Mouse (Mus musculus): ENCODE measurements at regions not wholly inside any gene's neighbourhood (a gene's known extent, or its start where the extent isn't known, plus 50 kb on each side); places are given as distances from the start of the nearest gene placed in this dataset.
A peak's percentile ranks its signal among the peaks of the same experiment; 100 is the strongest.

DNA sequence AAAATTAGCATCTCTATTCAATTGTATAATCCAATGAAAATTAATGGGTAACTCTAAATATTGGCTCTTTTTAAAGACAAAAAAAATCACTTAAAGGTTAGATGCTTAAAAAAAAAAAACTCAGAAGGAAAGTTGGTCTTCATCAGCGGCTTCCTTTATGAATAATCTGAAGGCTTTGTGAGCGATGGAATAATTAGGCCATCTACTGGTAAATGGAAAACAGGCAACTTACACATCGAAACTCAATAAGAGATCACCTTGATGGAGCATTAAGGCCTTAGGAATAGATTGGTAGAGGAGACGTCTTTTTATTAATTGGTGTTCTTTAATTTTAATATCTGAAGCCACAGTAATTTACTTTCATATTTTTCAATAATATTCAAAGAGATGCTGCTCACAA lies 218.6 kb upstream of the Tacr3 start:
- no peak for DNase-seq

DNA sequence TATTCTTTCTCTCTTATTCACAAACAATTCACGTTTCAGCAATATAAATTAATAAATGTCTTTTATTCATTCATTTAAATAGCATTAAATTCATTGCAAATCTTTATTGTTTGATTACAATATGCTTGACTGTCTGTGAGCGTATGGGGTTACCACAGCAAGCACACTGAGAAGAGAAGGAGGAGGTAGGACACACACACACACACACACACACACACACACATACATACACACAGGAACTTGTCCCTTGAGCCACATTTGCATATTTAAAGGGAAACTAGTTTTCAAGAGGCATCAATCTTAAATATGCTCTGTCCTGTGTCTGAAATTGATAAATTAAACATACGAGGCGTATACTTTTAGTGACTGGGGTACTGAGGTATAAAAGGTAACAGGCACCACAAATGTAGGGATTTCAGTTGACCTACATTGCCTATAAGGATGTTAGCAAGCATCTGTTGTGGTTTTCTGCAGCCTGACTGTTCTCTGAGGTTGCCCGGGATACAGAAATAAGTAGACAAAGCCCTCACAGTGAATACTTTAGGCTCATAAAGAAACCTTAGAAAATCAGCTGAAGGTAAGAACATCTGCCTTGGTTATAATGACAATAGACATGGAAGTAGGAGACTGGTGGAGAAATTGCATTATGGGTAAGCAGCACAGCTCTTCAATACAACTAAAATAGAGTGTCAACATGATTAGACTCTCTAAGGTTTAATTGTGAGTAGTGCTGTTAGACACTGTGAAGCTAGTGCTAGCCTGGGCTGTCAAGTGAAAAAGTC lies 217.1 kb upstream of the Tacr3 start:
- no peak for DNase-seq

DNA sequence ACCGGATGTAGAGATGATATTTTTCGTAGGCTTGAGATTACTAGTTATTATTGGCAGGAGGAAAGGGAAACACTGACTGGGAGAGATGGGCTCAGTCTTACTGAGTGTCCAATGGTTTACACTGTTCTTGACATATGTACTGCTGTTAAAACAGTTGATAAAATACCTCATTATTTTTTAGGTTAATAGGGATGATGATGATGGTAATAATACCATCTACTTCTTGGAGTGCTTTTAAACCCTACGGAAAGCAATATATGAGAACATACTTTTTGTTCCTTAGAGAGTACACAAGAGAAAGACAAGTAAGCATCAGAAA lies 216.6 kb upstream of the Tacr3 start:
- no peak for DNase-seq

DNA sequence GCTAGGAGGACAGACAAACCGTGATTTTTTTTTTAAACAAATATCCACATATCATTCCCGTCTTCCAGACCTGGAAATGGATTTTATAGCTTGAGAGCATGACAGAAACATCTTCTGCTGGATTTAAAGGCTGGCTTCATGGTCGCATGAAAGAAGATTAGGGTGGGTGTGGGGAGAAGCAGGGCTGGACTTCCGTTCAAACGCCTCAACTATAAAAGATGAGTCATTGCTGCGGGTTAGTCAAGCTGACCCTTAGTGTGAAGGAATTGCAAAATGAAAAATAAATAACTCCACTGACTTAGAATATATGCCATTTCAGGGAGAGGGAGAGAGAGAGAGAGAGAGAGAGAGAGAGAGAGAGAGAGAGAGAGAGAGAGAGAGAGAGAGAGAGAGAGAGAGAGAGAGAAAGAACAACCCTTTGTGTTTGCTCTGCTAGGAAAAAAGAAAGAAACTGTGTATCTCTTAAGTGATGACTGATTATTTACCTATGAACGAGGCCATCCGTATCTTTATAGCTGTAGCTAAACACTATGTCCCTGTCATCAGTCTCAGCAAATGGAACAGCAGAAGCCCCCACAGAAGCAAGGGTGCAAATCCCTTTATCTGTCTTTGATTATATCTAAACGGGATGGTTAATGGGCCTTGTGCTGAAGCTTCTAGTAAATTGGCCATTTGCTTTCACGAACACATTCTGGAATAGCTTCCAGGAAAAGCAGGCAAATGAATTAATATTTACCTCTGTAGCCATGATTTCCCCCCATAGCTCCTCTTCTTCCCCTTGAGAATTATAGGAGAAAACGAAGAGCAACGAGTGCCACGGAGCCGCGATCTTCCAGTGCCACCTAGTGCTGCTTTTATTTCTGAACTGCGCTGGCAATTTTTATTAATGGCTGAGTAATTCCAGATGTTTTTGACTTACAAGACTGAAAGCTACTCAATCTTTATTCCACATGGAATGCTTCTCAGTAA lies 199.4 kb upstream of the Tacr3 start:
- DNase-seq: peak; percentile 6

DNA sequence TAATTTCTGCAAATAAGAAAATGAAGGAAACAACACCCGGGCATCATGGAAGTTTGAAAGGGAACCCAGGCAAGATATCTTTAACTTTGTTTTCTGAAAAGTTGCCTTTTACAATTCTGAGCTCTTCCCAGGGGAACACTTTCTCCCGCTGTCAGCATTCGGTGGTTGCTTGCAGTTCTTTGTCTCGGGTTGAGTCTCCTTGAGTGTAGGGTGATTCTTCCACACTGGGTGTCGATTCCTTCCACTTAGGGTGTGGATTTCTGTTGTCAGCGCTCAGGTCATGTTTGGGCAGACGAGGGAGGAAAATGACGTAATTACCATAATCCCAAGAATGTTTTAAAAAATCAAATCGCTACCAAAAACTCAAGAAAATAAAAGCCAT lies 198.7 kb upstream of the Tacr3 start:
- DNase-seq: no peak

DNA sequence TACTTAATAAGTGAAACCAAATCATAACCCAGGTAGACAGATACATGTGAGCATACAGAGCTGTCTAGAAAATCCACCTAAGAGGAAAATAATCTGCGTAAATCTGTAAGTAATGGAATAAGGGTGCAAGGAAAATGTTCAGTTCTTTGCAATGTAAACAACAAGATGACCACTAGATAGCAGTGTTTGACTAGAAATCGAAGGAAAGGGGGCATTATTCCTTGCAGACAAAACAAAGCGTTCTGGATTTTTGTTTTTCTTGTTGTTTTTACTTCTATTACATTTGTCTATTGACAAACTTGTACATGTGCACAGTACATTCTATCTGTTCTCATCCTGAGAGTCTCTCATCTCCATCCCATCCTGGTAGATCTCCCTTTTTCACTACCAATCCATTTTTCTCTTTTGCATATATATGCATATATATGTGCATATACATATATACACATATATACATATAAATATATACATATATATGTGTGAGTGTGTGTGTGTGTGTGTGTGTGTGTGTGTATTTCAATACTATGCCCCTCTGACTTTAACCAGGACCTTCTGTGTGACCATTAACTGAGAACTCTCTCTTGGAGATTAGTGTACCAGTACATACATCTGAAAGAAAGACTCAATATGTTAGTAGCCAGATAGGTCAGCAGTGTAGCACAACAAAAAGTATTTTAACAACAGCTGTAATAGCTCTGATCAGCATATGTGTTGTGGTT lies 179.9 kb upstream of the Tacr3 start:
- no peak for DNase-seq

DNA sequence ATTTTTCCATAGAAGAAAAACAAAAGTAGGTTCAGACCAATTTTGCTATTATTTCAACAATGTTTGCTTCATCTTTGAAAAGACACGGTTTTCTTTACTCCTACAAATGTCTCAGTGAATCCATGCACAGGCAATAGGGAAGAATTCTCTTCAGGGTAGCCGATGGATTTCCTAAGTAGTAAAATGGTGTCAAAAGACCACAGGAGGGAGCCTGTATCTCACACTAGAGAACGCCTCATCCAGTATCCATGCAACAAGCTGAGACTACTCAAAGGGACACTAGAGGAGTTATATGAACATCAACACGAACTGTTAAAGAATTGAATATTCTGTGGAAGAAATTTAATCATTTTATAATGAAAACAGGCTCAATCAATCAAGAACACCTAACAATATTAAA lies 174.8 kb upstream of the Tacr3 start:
- no peak for DNase-seq

DNA sequence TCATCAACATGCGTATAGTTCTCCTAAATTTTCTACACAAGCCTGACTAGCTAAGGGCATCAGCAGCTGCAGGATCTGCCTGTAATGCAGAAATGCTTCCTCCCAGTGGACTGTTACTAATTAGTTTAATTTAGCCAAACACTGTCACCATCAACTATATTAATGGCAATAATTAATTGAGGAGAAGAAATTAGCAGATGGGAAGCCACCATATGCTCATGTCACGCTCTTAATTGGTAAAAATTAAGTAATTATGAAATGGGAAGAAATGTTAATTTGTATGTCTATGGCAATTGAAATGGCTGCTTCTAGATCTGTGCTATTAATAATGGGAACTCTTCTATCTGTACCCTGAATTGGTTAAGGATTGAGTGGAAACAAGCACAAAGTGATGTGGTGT lies 133.9 kb upstream of the Tacr3 start:
- no peak for DNase-seq

DNA sequence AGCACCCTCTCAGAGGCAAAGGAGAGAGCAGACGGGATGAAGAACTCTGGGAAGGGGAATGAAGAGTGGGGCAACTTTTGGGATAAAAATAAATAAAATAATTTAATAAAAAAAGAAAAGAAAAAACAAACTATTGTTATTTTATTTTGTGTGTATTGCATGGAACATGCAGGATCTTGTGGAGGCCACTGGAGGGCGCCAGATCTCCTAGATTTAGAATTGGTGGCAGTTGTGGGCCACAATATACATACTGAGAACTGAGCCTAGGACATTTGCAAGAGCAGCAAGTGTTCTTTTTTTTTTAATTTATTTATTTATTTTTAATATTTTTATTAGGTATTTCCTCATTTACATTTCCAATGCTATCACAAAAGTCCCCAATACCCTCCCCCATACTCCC lies 110.2 kb upstream of the Tacr3 start:
- no peak for DNase-seq

DNA sequence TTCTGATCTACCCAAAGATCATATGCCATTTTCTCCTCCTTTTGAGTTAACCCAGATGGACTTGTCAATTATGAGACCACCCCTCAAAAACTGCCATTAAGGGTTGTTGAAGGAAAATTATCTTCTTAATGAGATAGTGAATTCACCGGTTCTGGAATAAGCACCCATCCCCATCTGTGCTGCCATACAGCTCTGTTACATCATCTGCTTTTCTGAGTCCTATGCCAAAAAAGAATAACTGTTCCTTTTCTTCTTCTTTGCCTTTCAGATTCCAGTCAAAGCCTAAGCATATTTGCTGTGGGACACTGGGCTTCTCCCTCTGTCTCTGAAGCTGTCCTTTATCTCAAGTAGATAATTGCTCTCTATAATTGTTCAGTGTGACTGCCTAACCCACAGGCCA lies 93.1 kb upstream of the Tacr3 start:
- no peak for DNase-seq

DNA sequence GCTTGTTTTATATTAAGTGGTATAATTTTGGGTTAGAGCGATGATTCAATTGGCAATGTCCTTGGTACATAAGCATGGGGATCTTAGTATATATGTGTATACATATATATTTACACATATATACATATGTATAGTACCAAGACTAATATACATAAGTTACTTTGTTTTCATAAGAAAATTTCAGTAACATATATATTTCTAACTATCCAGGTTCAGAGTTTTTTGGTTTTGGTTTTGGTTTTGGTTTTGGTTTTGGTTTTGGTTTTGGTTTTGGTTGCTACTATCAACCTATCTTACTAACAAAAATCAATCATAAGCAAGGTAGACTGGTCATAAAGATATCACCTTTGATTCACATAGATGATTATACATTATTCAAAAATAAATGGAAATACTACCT lies 67.7 kb upstream of the Tacr3 start:
- no peak for DNase-seq

DNA sequence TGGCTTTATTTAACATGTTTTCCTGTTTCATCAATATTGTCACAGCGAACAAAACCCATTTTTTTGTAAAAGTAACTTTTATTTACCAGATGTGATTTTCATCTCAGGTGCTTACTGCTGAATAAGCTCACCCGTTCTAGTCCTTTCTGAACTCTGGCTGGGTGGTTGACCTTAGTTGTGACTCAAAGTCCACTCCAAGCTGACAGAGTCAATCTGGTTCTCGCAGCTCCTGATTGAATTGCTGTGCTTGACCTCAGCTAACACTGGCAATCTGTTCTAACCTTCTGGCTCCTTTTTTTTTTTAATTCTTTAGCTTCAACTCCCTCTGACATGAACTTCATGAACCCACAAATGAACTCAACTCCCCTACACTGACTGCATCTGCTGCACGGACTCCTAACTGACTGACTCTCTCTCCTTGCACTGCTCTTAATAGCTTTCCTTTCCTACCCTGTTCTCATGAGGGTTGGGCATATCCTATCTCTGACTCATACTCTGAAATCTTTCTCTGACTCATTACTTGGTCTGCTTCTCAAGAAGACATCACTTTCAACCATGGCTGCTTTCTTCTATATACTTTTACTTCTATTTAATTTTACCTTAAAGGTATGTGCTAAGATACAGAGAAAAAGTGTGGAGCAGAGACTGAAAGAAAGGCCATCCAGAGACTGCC lies 65.4 kb upstream of the Tacr3 start:
- no peak for DNase-seq

All from kidney, adult 18-20 months (tissue).